Mouse (Mus musculus) kidney, embryonic 14.5 days (tissue): ENCODE data around the gene Adam30. TPM values are rescaled to one million over a fixed set of nuclear protein-coding genes. Genes with fewer than 3 reads are reported as not detected.
"Not testable (repeated sequence)": the region's sequence is repeated elsewhere in the genome, so short reads cannot be mapped to it uniquely, and the experiment has no call there.

ENCODE experiments used
- ATAC-seq: fragments of 200-750 bp; cut with Nextera tagmentation; 2 replicates; pipeline ENCODE4 v1.8.0; 2017; ENCODE audit warnings: moderate number of reproducible peaks, mild to moderate bottlenecking, moderate TSS enrichment, moderate library complexity; ENCODE audit not compliant: low FRiP score, low TSS enrichment
- H3K27ac ChIP-seq: fragments of 300-500 bp; sonication (generic); 2 replicates; pipeline ENCODE4 v1.5.1; 2014; ENCODE audit warnings: low read depth, mild to moderate bottlenecking, low read length, moderate library complexity, mixed read lengths
- H3K27me3 ChIP-seq: fragments of 300-500 bp; sonication (generic); 2 replicates; pipeline ENCODE4 v1.6.1; 2014; ENCODE audit warnings: mild to moderate bottlenecking, low read length; ENCODE audit not compliant: control insufficient read depth, insufficient read depth
- H3K36me3 ChIP-seq: fragments of 300-500 bp; sonication (generic); 2 replicates; pipeline ENCODE4 v1.6.1; 2014; ENCODE audit warnings: low read length, mixed read lengths; ENCODE audit not compliant: control insufficient read depth, insufficient read depth
- H3K4me1 ChIP-seq: fragments of 300-500 bp; sonication (generic); 2 replicates; pipeline ENCODE4 v1.6.1; 2014; ENCODE audit warnings: low read length, mixed read lengths; ENCODE audit not compliant: control insufficient read depth, insufficient read depth
- H3K4me2 ChIP-seq: fragments of 300-500 bp; sonication (generic); replicated peaks from 2 replicates; pipeline ENCODE4 v1.6.1; 2014; ENCODE audit warnings: low read depth, mild to moderate bottlenecking, low read length
- H3K4me3 ChIP-seq: fragments of 300-500 bp; sonication (generic); 2 replicates; pipeline ENCODE4 v1.5.1; 2014; ENCODE audit warnings: mild to moderate bottlenecking, low read length
- H3K9ac ChIP-seq: fragments of 300-500 bp; sonication (generic); 2 replicates; pipeline ENCODE4 v1.6.1; 2014; ENCODE audit warnings: low read depth, mild to moderate bottlenecking, low read length, moderate library complexity
- H3K9me3 ChIP-seq: fragments of 300-500 bp; sonication (generic); 2 replicates; pipeline ENCODE4 v1.6.1; 2016; ENCODE audit warnings: low read length; ENCODE audit not compliant: control insufficient read depth
- WGBS: fragments of 180-500 bp; shearing (Covaris S2); extraction: QIAGEN DNeasy Blood & Tissue Kit; methylation state at CpG from one replicate; pipeline ENCODE4 v1.1.7; 2014; 5-methylcytosine and 5-hydroxymethylcytosine counted together
- polyA plus RNA-seq: library from polyadenylated mRNA; unstranded; fragments of >200 nt; fragmentation: Nextera tagmentation; extraction: Ambion mirVana; gene quantifications from 2 replicates; pipeline ENCODE4 v1.2.1, GENCODE M21; 2014

The Adam30 gene
- polyA plus RNA-seq: 0.06 TPM in 1 of 2 replicates, not detected in the other

DNA sequence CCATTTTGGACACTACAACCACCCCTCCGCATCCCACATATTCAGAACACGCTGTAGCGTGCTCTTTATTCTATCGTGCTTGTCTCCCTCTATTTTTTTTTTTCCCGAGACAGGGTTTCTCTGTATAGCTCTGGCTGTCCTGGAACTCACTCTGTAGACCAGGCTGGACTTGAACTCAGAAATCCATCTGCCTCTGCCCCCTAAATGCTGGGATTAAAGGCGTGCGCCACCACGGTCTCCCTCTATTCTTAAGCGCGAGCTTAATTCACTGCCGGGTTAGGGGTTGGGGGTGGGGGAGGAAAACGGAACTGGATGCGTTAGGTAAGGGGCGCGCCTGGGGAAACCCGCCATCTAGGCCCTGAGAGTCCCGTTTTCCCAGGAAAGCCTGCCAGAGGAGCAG, at the start of gene Adam30:
TSS of gene Adam30 (plus strand) at position 301 of the 400 bp plus-strand sequence.
- 90% methylated on average over 17 of the region's 17 CpGs for WGBS
- no peak for ATAC-seq

DNA sequence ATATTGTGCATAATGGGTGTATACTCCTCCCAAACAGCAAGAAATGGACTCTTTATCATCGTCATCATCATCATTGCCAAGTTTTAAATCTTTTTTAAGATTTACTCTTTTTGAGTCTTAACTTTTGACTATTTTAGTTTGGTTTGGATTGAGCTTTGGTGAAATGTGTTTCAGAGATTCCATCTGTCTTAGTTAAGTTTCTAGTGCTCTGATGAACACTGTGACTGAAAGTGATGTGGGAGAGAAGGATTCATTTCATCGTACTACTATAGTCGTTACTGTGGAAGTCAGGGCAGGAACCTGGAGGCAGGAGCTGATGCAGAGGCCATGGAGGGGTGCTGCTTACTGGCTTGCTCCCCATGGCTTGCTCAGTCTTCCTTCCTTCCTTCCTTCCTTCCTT, 42.2 kb upstream of the Adam30 start:
- 85% methylated on average over 3 of the region's 3 CpGs for WGBS

More for the DNA sequence above, at the start of gene Adam30:
- no peaks in the 10 kb centered on the region for H3K36me3 ChIP-seq
- no peaks in the 10 kb centered on the region for H3K27me3 ChIP-seq
- no peak within 1 kb of the TSS for H3K9ac ChIP-seq
- H3K4me1 ChIP-seq: no peaks in the 10 kb centered on the region
- no peaks in the 10 kb centered on the region for H3K9me3 ChIP-seq
- no peak within 1 kb of the TSS for H3K4me3 ChIP-seq
- no peak within 1 kb of the TSS for H3K4me2 ChIP-seq
- H3K27ac ChIP-seq: no peak within 1 kb of the TSS

DNA sequence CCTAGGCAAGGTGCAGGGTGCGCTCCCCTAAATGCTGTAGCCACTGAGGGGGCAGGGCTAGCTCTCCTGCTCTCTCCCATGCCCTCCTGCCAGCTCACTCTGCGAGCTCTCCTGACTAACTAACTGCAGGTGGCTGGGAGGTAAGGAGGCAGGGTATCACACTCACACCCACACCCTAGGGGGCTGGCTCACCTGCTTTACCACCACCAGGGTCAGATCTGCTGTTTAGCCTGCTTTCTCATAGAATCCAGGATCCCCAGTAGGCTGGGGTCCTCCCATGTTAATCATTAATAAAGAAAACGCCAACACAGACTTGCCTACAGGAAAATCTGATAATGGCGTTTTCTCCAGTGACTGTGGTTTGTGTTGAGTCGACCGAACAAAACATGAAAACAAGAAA, 41.1 kb upstream of the Adam30 start:
- Histone ChIP-seq H3K4me3 (no peak overlapping the region), H3K27me3 (no peaks in the 10 kb centered on the region), H3K36me3 (peaks cover 85% of the 10 kb centered on the region), H3K9me3 (no peaks in the 10 kb centered on the region), H3K4me2 (no peak overlapping the region), H3K27ac (peak overlapping the region; percentile 63; the same call in 1 of the 2 replicates), H3K4me1 (peaks cover 4% of the 10 kb centered on the region; the same call in 1 of the 2 replicates), H3K9ac (no peak overlapping the region)
- WGBS: 75% methylated on average over 6 of the region's 6 CpGs
- ATAC-seq: peak; percentile 81

More for the DNA sequence above, 42.2 kb upstream of the Adam30 start:
- Histone ChIP-seq H3K4me1 (peaks cover 4% of the 10 kb centered on the region; the same call in 1 of the 2 replicates), H3K4me3 (no peak overlapping the region), H3K4me2 (no peak overlapping the region), H3K9ac (no peak overlapping the region), H3K36me3 (peaks cover 84% of the 10 kb centered on the region), H3K27me3 (no peaks in the 10 kb centered on the region), H3K27ac (no peak overlapping the region), H3K9me3 (no peaks in the 10 kb centered on the region)
- no peak for ATAC-seq

DNA sequence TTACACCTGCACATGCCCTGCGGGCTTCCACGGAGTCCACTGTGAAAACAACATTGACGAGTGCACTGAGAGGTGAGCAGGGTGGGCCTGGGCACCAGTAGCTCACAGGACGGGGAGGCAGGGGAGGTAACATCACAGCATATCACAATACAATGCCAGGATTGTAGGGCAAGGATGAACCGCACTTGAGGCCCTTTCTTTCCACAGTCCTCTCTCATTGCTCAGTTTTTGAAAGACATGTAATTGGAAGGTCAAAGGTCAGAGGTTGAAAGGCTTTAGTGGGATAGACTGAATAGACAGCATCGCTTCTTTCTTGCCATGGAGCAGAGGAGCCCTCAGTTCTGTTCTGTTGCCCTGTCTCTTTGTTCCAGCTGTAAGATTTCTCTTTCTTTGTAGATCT, 39.5 kb upstream of the Adam30 start:
- no peak overlapping the region for H3K27ac ChIP-seq
- H3K4me2 ChIP-seq: no peak overlapping the region
- no peaks in the 10 kb centered on the region for H3K27me3 ChIP-seq
- WGBS: 65% methylated on average over 6 of the region's 6 CpGs
- no peak for ATAC-seq
- peaks cover 4% of the 10 kb centered on the region; the same call in 1 of the 2 replicates for H3K4me1 ChIP-seq
- no peaks in the 10 kb centered on the region for H3K9me3 ChIP-seq
- no peak overlapping the region for H3K9ac ChIP-seq
- peaks cover 84% of the 10 kb centered on the region for H3K36me3 ChIP-seq
- H3K4me3 ChIP-seq: no peak overlapping the region

DNA sequence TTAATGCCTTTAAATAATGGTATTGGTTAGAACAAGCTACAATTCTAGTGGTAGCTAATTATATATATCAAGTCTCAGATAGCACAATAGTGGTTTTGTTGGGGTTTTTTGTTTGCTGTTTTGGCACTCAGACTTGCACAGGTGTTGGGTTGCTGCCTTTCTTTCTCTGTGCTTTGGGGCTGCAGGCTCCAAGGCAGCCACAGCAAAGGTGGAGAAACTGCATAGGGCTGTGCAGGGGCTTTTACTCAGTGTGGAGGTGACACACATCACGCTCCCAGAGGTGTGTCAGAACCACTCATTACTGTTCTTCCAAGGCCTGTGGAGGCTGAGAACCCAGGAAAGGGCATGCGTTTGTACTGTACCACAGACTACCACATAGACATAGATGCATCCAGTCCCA, 32.7 kb upstream of the Adam30 start:
- Histone ChIP-seq H3K4me1 (no peaks in the 10 kb centered on the region), H3K9ac (no peak overlapping the region), H3K4me2 (no peak overlapping the region), H3K36me3 (peaks cover 85% of the 10 kb centered on the region), H3K4me3 (no peak overlapping the region), H3K27ac (no peak overlapping the region), H3K27me3 (no peaks in the 10 kb centered on the region), H3K9me3 (no peaks in the 10 kb centered on the region)
- 100% methylated on average over 2 of the region's 2 CpGs for WGBS
- no peak for ATAC-seq

DNA sequence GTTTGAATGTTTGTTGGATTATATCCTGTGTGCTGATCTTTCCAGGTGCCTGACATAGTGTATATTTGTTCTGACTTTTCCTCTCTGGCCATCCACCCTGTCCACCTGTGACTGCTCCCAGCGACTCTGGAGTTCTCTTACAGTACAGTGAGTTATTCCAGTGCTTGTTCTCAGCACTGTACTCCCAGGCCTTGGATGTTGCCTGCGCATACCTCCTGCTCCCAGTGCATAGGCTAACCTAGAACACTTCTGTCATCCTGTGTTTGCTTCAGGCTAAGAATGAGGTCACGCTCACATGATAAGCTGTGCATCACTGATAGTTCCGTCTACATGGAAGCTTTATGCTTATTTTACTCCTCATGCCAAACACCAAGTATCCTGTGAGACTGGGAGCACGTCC, 31.7 kb upstream of the Adam30 start:
- Histone ChIP-seq H3K36me3 (peaks cover 82% of the 10 kb centered on the region), H3K9ac (no peak overlapping the region), H3K4me1 (no peaks in the 10 kb centered on the region), H3K9me3 (no peaks in the 10 kb centered on the region), H3K4me3 (no peak overlapping the region), H3K4me2 (no peak overlapping the region), H3K27ac (no peak overlapping the region), H3K27me3 (no peaks in the 10 kb centered on the region)
- WGBS: 89% methylated on average over 5 of the region's 5 CpGs
- ATAC-seq: no peak

DNA sequence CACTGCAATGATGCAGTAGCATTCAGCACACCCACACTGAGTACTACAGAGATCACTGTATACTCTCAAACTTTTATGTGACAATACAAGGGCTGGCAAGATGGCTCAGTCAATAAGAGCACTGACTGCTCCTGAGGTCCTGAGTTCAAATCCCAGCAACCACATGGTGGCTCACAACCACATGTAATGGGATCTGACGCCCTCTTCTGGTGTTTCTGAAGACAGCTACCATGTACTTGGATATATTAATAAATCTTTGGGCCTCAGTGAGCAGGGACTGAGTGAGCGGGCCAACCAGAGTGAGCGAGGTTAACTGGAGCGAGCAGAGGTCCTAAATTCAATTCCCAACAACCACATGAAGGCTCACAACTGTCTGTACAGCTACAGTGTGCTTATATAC, 28.3 kb upstream of the Adam30 start:
- ATAC-seq, H3K9me3 ChIP-seq, H3K27me3 ChIP-seq, H3K4me3 ChIP-seq, H3K27ac ChIP-seq, H3K4me2 ChIP-seq, H3K4me1 ChIP-seq, H3K9ac ChIP-seq: not testable (repeated sequence)
- 85% methylated on average over 4 of the region's 4 CpGs for WGBS
- peaks cover 85% of the 10 kb centered on the region for H3K36me3 ChIP-seq

DNA sequence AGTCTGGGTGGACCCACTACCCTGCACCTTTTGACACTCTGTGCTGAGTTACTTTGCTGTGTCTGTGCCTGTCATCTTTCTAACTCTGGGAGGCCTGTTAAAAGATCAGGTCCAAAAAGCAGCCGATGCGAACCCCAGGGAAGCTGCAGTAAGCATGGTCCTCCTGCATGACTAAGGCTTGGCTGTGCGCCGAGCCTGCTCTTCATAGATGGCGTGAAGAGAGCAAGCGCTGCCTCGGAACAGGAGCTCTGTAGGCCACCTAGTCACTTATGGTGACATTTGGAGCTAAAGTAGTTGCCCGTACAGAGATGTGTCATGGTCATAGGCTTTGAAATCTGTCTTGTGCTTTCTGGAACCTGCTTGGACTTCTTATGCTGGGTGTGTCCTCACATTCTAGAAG, 27.8 kb upstream of the Adam30 start:
- H3K36me3 ChIP-seq: peaks cover 87% of the 10 kb centered on the region
- no peaks in the 10 kb centered on the region for H3K4me1 ChIP-seq
- no peak overlapping the region for H3K27ac ChIP-seq
- no peak overlapping the region for H3K4me2 ChIP-seq
- 93% methylated on average over 8 of the region's 8 CpGs for WGBS
- ATAC-seq: no peak
- H3K4me3 ChIP-seq: no peak overlapping the region
- H3K27me3 ChIP-seq: no peaks in the 10 kb centered on the region
- no peak overlapping the region for H3K9ac ChIP-seq
- no peaks in the 10 kb centered on the region for H3K9me3 ChIP-seq

DNA sequence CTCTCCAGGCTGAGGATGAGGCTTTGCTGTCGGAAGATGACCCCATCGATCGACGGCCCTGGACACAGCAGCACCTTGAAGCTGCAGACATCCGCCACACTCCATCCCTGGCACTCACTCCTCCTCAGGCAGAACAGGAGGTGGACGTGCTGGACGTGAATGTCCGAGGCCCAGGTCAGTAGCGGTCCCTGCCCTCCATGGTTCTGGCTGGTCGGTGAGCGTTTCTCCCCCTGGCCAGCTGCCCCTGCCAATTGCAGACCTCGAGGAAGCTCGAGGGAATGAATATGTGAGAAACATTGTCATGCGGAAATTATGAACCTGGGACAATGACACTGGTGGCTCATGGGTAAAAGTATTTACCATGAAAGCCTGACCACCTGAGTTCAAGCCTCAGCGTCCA, 19.0 kb upstream of the Adam30 start:
- 95% methylated on average over 15 of the region's 15 CpGs for WGBS
- no peak overlapping the region for H3K4me2 ChIP-seq
- peaks cover 95% of the 10 kb centered on the region for H3K36me3 ChIP-seq
- ATAC-seq: no peak
- H3K9ac ChIP-seq: no peak overlapping the region
- H3K27me3 ChIP-seq: no peaks in the 10 kb centered on the region
- no peak overlapping the region for H3K4me3 ChIP-seq
- H3K27ac ChIP-seq: no peak overlapping the region
- H3K4me1 ChIP-seq: no peaks in the 10 kb centered on the region
- no peaks in the 10 kb centered on the region for H3K9me3 ChIP-seq
